ENCODE assay signal across 9 mouse cellular contexts in genomic region chr7:49437901-49438300, GRCm38 (mm10).
DNase-seq lines count a peak whose midpoint lies in the region; ATAC-seq and TF ChIP-seq lines count a peak whose summit lies in the region.
"Had no signal": no experiment of that assay in that cellular context is flagged by ENCODE, and none has a peak within 500 bp of the region (broad histone marks: within the 10 kb centered on the region; RNA-seq: fewer than 3 reads in every experiment).

No protein-coding gene starts in this region.

- H3K27me3 ChIP-seq in intestine, embryonic 14.5 days (replicated peaks; ENCODE audit: control insufficient read depth, insufficient read depth, low read length), result no peaks in the 10 kb centered on the region
- H3K27me3 ChIP-seq in intestine, postnatal 0 days (replicated peaks; ENCODE audit: control insufficient read depth, insufficient read depth, low read length), result no peaks in the 10 kb centered on the region
- H3K27me3 ChIP-seq: midbrain, embryonic 12.5 days had no signal

- no peak for TF ChIP-seq CTCF in intestine, postnatal 0 days (IDR thresholded peaks at IDR 0.05; ENCODE audit: low read depth)

- H3K27ac ChIP-seq in intestine, embryonic 14.5 days (ENCODE audit: low read depth), result peak overlapping the region; percentile 57
- no peak overlapping the region for H3K27ac ChIP-seq in intestine, postnatal 0 days (ENCODE audit: low read depth, low read length)
- H3K27ac ChIP-seq: midbrain, embryonic 12.5 days had no signal

- H3K9ac ChIP-seq in intestine, embryonic 14.5 days (ENCODE audit: low read length), result no peak overlapping the region
- H3K9ac ChIP-seq in intestine, postnatal 0 days (ENCODE audit: low read depth, low read length), result no peak overlapping the region
- H3K9ac ChIP-seq: midbrain, embryonic 12.5 days had no signal

- peak overlapping the region; percentile 16; the same call in 1 of the 2 replicates for H3K4me2 ChIP-seq in intestine, embryonic 14.5 days (ENCODE audit: low read length)
- no peak overlapping the region for H3K4me2 ChIP-seq in intestine, postnatal 0 days (replicated peaks; ENCODE audit: low read depth)
- H3K4me2 ChIP-seq: midbrain, embryonic 12.5 days had no signal

- H3K4me3 ChIP-seq in intestine, embryonic 14.5 days (ENCODE audit: low read depth, low read length), result no peak overlapping the region
- H3K4me3 ChIP-seq in intestine, postnatal 0 days (ENCODE audit: low read depth, low read length), result no peak overlapping the region
- H3K4me3 ChIP-seq: midbrain, embryonic 12.5 days had no signal

- no peaks in the 10 kb centered on the region for H3K36me3 ChIP-seq in intestine, embryonic 14.5 days (ENCODE audit: control insufficient read depth, insufficient read depth, low read length)
- no peaks in the 10 kb centered on the region; the same call in 1 of the 2 replicates for H3K36me3 ChIP-seq in intestine, postnatal 0 days (ENCODE audit: control insufficient read depth, insufficient read depth)
- H3K36me3 ChIP-seq: midbrain, embryonic 12.5 days had no signal

- peaks cover 42% of the 10 kb centered on the region for H3K4me1 ChIP-seq in intestine, embryonic 14.5 days (replicated peaks; ENCODE audit: control insufficient read depth, insufficient read depth, low read length)
- no peaks in the 10 kb centered on the region for H3K4me1 ChIP-seq in intestine, postnatal 0 days (replicated peaks; ENCODE audit: control insufficient read depth, insufficient read depth, low read length)

- no peaks in the 10 kb centered on the region for H3K9me3 ChIP-seq in intestine, embryonic 14.5 days (ENCODE audit: control insufficient read depth, low read length)
- no peaks in the 10 kb centered on the region for H3K9me3 ChIP-seq in intestine, postnatal 0 days (ENCODE audit: control insufficient read depth)
- H3K9me3 ChIP-seq: midbrain, embryonic 12.5 days had no signal

- DNase-seq in intestine, embryonic 14.5 days (ENCODE audit: low spot score), result no peak
- peak; percentile 73 for DNase-seq in embryo, embryonic 10 days (ENCODE audit: low spot score)
- DNase-seq in fibroblast of lung, adult 2 months (ENCODE audit: low read depth), result peak; percentile 70
- DNase-seq in lung, postnatal 10 days, result peak; percentile 51
- no peak for DNase-seq in cerebellum, adult 18-20 months
- DNase-seq in B cell, adult 2 months, result no peak
- DNase-seq in adrenal gland, postnatal 10 days, result no peak

- 14% methylated on average over 11 of the region's 11 CpGs for WGBS in intestine, embryonic 14.5 days
- WGBS in intestine, postnatal 0 days, result 44% methylated on average over 11 of the region's 11 CpGs

- peak; percentile 44; the same call in 1 of the 2 replicates for ATAC-seq in intestine, embryonic 14.5 days (replicated peaks; ENCODE audit: low FRiP score, low TSS enrichment, low read depth)
- no peak for ATAC-seq in intestine, postnatal 0 days

Comparison
In these comparisons a context has a peak if more than half of its experiments do, and no peak if none do; other contexts are left out.
1. DNase-seq: peak in embryo, embryonic 10 days (single experiment), fibroblast of lung, adult 2 months (single experiment) and lung, postnatal 10 days (single experiment); none in intestine, embryonic 14.5 days (single experiment), cerebellum, adult 18-20 months (0 of 2), B cell, adult 2 months (0 of 2) and adrenal gland, postnatal 10 days (single experiment).